Mouse (Mus musculus) 3134 (cell line): ENCODE results near the gene Pygm.

Experiments used
- DNase-seq: peaks from one replicate; pipeline ENCODE4 v3.0.0-alpha.2; 2011; ENCODE audit warnings: low spot score; ENCODE audit not compliant: insufficient read length; ENCODE audit errors: extremely low read depth

The Pygm gene

DNA sequence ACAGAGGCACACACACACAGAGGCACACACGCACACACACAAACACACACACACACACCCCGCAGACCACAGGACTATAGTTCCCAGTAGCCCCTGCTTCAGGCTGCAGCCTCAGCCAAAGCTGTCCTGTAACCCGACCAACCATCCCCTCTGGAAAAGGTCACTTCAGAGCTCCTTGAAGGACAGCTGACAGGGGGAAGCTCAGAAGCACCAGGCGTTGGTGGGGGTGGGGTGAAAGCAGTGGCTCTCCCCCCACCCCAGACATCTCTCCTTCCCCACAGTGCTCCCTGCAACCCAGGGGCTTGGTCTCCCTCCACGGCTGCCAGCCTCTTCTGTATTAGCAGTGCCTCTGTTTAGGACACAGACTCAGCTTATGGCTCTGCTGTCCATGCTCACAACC lies 729 bp upstream of the Pygm start:
- no peak for DNase-seq

DNA sequence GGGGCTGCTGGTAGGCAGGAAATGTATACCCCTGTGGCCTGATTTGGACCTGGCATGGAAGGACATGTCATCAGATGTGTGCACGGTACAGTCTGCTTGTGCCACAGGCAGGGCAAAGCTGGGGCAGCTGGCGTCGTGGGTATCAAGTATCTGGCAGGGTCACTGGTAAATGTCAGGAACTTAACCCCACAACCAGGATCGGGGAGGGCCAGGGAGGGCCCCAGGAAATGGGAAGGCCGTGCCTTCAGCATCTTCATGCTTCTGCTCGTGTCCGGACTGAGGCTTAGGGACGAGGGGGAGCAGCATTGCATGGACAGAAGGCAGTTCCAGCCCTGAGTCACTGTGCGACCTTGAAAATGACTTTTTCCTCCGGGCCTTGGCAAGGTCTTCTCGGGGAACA lies 755 bp downstream of the Pygm start:
- DNase-seq, result no peak

DNA sequence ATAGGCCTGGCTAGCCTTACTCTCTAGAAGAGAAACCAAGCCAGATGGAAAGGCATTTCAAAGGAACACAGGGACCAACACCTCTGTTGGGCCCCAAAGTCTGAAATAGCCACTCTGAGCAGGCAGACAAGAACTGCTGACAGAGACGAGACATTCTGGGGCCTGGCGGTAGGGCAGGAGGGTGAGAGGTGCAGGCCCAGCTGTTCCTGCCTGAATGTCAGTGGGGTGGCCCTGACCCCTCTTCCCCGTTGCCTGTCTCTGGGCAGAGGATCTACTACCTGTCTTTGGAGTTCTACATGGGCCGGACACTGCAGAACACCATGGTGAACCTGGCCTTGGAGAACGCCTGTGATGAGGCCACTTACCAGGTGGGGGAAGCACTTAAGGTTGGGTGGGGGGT lies 1.2 kb downstream of the Pygm start:
- no peak for DNase-seq

- no peak for DNase-seq
Measured at GRCm38 (mm10) chr19:6385821-6386220, 1.6 kb downstream of the Pygm start.

GRCm38 (mm10) chr19:6386234-6386633 lies 2.0 kb downstream of the Pygm start:
- DNase-seq, result no peak

GRCm38 (mm10) chr19:6388006-6388405 lies 3.8 kb downstream of the Pygm start:
- DNase-seq, result no peak

- DNase-seq, result no peak
Measured at GRCm38 (mm10) chr19:6389803-6390202, 5.6 kb downstream of the Pygm start.

DNA sequence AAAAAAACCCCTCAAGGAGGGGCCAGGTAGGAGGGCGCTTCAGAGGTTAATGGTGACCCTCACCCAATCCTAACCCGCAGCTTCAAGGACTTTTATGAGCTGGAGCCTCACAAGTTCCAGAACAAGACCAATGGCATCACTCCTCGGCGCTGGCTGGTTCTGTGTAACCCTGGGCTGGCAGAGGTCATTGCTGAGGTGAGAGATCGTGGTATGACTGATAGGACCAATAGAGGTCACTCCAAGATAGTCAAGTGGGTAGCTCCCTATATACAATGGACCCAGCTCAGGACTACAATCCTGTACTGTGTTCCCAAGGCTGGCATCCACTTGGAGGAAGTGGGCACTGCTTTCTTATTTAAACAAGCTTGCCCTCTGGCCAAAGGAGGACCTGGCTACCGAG lies 6.1 kb downstream of the Pygm start:
- no peak for DNase-seq

GRCm38 (mm10) chr19:6392743-6393393 lies 8.7 kb downstream of the Pygm start:
- DNase-seq, result no peak

DNA sequence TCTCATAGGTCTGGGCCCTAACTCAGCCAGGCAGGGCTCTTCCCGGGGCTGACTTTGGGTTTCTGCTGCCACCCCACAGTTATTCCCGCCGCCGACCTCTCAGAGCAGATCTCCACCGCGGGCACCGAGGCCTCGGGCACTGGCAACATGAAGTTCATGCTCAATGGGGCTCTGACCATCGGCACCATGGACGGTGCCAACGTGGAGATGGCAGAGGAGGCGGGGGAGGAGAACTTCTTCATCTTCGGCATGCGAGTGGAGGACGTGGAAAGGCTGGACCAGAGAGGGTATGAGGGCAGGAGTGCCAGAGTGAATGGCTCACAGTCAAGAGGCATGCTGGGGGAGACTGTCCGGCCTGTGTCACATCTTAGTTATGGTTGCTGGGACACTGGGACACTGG lies 9.4 kb downstream of the Pygm start:
- no peak for DNase-seq

DNA sequence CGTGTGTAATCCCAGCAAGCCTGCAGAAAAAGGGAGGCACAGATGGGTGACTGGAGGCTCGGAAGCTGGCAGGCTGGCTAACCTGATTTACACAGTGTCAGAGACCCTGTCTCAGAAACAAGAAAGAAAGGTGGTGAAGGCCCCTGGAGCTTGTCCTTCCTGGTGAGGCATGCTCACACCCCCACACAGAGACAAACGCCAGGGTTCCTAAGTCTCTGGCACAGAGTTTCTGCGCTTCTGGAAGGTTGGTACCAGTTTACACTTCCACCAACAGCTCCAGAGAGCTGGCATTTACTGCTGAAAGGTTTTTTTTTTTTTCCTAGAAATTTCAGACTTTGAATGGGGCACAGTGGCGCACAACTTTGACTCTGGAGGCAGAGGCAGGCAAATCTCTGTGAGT lies 12.0 kb downstream of the Pygm start:
- no peak for DNase-seq

DNA sequence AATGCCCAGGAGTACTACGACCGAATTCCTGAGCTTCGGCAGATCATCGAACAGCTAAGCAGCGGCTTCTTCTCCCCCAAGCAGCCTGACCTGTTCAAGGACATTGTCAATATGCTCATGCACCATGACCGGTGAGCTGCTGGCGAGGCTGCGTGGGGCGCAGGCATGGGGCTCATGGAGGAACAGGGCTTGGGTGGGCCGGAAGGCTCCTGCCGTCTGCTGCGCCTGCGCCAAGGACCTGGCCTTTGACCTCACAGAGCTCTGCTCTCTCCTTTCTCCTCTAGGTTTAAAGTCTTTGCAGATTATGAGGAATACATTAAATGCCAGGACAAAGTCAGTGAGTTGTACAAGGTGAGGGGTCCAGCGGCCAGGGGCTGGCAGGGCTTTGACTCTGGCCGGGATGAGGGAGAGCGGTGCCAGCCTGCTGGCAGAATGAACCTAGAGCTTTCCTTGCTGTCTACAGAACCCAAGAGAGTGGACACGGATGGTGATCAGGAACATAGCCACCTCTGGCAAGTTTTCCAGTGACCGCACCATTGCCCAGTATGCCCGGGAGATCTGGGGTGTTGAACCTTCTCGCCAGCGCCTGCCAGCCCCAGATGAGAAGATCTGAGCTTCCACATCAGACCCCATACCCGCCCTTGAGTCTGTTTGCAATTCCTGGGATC lies 13.5 kb downstream of the Pygm start:
- DNase-seq, result no peak

- DNase-seq, result no peak
Measured at GRCm38 (mm10) chr19:6398447-6399284, 14.5 kb downstream of the Pygm start.

DNA sequence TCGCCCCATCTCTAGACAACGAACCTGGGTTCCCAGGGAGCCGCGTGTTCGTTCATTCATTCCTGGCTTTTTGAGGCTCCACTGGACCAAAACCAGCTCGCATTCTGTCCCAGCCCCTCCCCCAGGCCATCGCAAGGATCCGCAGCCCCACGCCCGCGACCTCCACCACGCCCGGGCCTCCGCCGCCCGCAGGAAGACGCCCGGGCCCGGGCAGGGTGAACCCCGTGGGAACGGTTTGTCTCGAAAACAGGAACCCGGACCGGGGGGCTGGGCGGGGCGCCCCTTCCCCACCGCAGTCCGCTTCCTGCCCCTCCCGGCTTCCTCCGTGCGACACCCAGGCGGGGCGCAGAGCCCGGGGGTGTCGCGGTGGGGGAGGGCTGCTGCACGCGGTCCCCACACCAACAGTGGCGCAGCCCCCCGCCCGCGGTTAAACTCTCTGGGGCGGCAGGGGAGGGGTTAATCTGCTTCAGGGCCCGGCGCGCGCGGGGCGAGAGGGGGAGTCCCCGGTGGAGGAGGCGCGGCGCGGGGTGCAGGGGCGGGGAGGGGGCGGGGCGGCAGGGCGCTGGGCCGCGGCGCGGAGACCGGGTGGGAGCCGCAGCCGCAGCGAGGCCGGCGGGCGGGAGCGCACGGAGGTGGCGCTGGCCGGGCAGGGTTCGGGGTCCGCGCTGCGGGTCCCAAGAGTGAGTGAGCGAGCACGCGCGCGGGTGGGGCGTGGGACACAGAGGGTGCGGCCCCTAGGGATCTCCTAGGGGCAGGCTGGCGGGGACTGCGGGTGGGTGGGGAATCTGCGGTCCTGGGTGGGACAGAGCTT lies 15.3 kb downstream of the Pygm start, which contains the start of gene Rasgrp2:
Rasgrp2 (plus strand) TSS at position 56 of the 811 bp plus-strand sequence.
- no peak for DNase-seq

- DNase-seq, result no peak
Measured at GRCm38 (mm10) chr19:6400096-6401086, 16.2 kb downstream of the Pygm start.

DNA sequence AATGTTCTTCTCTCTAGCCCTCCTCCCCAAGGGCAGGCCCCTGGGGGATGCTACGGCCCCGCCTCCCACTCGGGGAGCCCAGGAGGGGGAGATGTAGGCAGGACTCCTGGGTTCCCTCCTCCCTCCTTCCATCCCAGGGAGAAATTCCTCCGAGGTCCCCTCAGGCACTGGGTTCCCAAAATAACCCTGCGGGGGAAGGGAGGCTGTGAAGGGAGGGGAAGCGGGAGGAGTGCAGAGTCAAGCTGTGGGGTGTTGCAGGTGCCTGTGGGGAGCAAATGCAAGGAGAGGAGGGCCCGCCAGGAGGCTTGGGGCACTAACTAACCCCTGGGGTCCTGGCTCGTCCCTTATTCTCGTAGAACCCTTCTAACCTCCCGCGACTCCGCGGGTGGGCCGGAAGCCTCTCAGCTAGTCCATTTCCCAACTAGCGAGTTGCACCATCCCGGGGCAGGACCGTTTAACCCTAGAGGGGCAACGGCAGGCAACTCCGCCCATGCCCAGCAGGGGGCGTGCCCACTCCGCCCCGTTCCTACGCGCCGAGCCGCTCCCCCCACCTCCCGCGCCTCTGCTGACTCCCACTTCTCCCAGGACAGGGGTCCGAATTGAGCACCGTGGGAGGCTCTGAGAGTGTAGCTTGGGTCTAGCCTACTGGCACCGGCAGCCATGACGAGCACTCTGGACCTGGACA lies 17.1 kb downstream of the Pygm start:
- no peak for DNase-seq

GRCm38 (mm10) chr19:6401951-6402350 lies 17.8 kb downstream of the Pygm start:
- DNase-seq, result no peak

DNA sequence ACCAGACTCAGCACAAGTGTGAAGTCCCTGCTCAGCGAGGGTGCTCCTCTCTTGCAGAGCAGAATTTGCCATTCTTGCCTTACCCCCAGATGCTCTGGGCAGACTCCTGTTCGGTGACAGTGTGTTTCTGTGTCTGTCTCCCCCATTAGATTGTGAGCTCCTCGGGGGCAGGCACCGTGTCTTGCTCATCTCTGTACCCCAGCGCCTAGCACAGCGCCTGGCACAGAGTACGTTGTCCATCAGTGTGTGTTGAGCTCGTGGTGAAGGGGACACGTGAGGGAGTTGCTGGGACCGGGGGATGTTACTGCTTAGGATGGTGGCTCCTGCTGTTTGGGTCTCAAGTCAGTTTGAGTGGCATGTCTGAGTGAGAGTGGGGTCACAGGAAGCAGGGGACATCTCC lies 19.7 kb downstream of the Pygm start:
- DNase-seq, result no peak

- DNase-seq, result no peak
Measured at GRCm38 (mm10) chr19:6405433-6405832, 21.2 kb downstream of the Pygm start.
